Mouse (Mus musculus) heart, postnatal 0 days (tissue): Measurements from ENCODE around the gene Sf3a2. TPM values are rescaled to one million over a fixed set of nuclear protein-coding genes. Genes with fewer than 3 reads are reported as not detected.
"Not testable (repeated sequence)": the region's sequence is repeated elsewhere in the genome, so short reads cannot be mapped to it uniquely, and the experiment has no call there.

ENCODE experiments used
- ATAC-seq: fragments of 200-750 bp; cut with Nextera tagmentation; 2 replicates; pipeline ENCODE4 v1.8.0; 2017; ENCODE audit warnings: low read depth, moderate number of reproducible peaks, moderate library complexity; ENCODE audit not compliant: insufficient read depth
- DNase-seq: peaks from one replicate; pipeline ENCODE4 v3.0.0-alpha.2; 2016; ENCODE audit warnings: low spot score
- H3K27ac ChIP-seq: fragments of 300-500 bp; sonication (generic); 2 replicates; pipeline ENCODE4 v1.5.1; 2014; ENCODE audit warnings: low read depth, mild to moderate bottlenecking
- H3K27me3 ChIP-seq: fragments of 300-500 bp; sonication (generic); 2 replicates; pipeline ENCODE4 v1.6.1; 2014; ENCODE audit warnings: low read length, mixed read lengths; ENCODE audit not compliant: control insufficient read depth, insufficient read depth
- H3K36me3 ChIP-seq: fragments of 300-500 bp; sonication (generic); replicated peaks from 2 replicates; pipeline ENCODE4 v1.6.1; 2014; ENCODE audit warnings: low read length, mixed read lengths; ENCODE audit not compliant: control insufficient read depth, insufficient read depth
- H3K4me1 ChIP-seq: fragments of 300-500 bp; sonication (generic); 2 replicates; pipeline ENCODE4 v1.6.1; 2014; ENCODE audit warnings: antibody characterized with exemption; ENCODE audit not compliant: control insufficient read depth, insufficient read depth
- H3K4me2 ChIP-seq: fragments of 300-500 bp; sonication (generic); 2 replicates; pipeline ENCODE4 v1.6.1; 2014; ENCODE audit warnings: low read depth, mild to moderate bottlenecking, low read length, moderate library complexity
- H3K4me3 ChIP-seq: fragments of 300-500 bp; sonication (generic); 2 replicates; pipeline ENCODE4 v1.5.1; 2014; ENCODE audit warnings: low read depth, low read length
- H3K9ac ChIP-seq: fragments of 300-500 bp; sonication (generic); replicated peaks from 2 replicates; pipeline ENCODE4 v1.6.1; 2014; ENCODE audit warnings: low read depth, low read length, mixed read lengths
- H3K9me3 ChIP-seq: fragments of 300-500 bp; sonication (generic); replicated peaks from 2 replicates; pipeline ENCODE4 v1.6.1; 2016; ENCODE audit warnings: low read length; ENCODE audit not compliant: control insufficient read depth
- CTCF ChIP-seq: IDR thresholded peaks from 2 replicates; pipeline ENCODE4 v1.5.1; 2016; ENCODE audit warnings: antibody characterized with exemption, control low read depth, low read depth
- EP300 ChIP-seq: IDR thresholded peaks from 2 replicates; pipeline ENCODE4 v1.6.1; 2016; ENCODE audit warnings: antibody characterized with exemption, low read depth
- WGBS: fragments of 180-500 bp; shearing (Covaris S2); extraction: QIAGEN DNeasy Blood & Tissue Kit; methylation state at CpG from one replicate; pipeline ENCODE4 v1.1.7; 2014; 5-methylcytosine and 5-hydroxymethylcytosine counted together
- polyA plus RNA-seq: library from polyadenylated mRNA; unstranded; fragments of >200 nt; fragmentation: Nextera tagmentation; extraction: Ambion mirVana; gene quantifications from 2 replicates; pipeline ENCODE4 v1.2.1, GENCODE M21; 2015
- total RNA-seq: library from RNA; depleted of rRNA; stranded (reverse); fragments of >200 nt; gene quantifications from 2 replicates; pipeline ENCODE4 v1.2.3, GENCODE M21; 2014; ENCODE audit warnings: low replicate concordance

The Sf3a2 gene
- total and polyA plus RNA-seq, 2 experiments from 2014 or later: 8.8 to 25.2 TPM

DNA sequence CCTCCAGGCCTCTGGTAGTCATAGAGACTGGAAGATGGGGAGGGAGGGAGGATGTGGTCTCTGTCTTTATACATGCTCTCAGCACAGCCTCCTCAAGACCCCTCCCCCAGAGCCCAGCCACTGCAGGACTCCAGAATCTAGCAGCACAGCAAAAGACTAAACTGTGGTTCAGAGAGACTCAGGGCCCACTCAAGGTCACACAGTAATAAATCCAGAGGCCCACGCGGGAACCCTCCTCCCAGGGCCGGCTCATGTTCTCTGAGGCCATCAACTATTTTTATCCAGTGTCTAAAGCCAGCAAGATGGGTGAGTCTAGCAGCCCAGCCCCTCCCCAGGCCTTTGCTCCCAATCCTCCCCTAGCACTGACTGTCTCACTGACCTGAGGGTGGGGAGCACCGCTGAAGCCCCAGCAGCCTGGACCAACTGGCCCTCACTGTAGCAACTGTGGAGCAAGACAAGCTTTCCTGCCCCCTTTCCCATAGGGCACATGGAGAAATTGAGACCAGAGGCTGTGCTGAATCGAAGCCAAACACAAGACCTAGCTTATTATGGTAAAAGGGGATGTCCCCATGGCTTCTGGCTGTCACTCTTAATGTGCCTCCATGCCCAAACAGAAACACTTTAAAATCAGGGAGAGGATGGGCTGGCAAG is 14.5 kb downstream of the Sf3a2 start:
- WGBS: 36% methylated on average over 5 of the region's 5 CpGs
- H3K9me3 ChIP-seq: no peaks in the 10 kb centered on the region
- TF ChIP-seq CTCF: no peak
- TF ChIP-seq EP300: no peak
- no peak overlapping the region for H3K4me2 ChIP-seq
- peak overlapping the region; percentile 36; the same call in 1 of the 2 replicates for H3K9ac ChIP-seq
- 0 out of 2 replicates have a peak, but pooled peaks cover 25% of the 10 kb centered on the region for H3K4me1 ChIP-seq
- no peaks in the 10 kb centered on the region for H3K36me3 ChIP-seq
- H3K27ac ChIP-seq: no peak overlapping the region
- no peaks in the 10 kb centered on the region for H3K27me3 ChIP-seq
- ATAC-seq: no peak
- no peak overlapping the region for H3K4me3 ChIP-seq
- no peak for DNase-seq

DNA sequence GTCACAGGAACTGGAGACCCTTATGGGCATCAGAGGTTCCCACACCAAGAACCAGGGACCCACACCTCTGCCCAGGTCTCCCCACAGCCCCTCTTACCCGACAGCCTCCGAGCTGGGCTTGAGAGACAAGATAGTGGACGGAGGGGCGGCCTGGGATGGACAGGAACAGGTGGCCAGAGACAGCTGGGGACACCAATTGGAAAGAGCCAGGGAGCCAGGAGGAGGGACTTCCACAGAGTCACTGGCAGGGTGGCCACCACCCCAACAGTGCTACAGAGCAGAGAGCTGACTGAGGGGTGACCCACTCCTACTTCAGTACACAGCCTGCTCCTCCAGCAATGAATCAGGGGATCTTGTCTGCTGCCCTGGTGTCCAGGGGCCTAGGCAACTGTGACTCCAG is 15.4 kb downstream of the Sf3a2 start, which contains the start of gene Jsrp1:
Gene Jsrp1, minus strand, starts transcription at position 133 of the 400 bp plus-strand sequence.
- 82% methylated on average over 4 of the region's 4 CpGs for WGBS
- DNase-seq (no peak), ATAC-seq (no peak)
- 0 out of 2 replicates have a peak, but pooled peaks cover 19% of the 10 kb centered on the region for H3K4me1 ChIP-seq
- no peak within 1 kb of the TSS for H3K27ac ChIP-seq
- H3K4me2 ChIP-seq: no peak within 1 kb of the TSS
- no peak for TF ChIP-seq CTCF
- H3K27me3 ChIP-seq: no peaks in the 10 kb centered on the region
- H3K36me3 ChIP-seq: no peaks in the 10 kb centered on the region
- no peak within 1 kb of the TSS for H3K4me3 ChIP-seq
- H3K9me3 ChIP-seq: no peaks in the 10 kb centered on the region
- H3K9ac ChIP-seq: peak within 1 kb of the TSS; percentile 36; the same call in 1 of the 2 replicates

DNA sequence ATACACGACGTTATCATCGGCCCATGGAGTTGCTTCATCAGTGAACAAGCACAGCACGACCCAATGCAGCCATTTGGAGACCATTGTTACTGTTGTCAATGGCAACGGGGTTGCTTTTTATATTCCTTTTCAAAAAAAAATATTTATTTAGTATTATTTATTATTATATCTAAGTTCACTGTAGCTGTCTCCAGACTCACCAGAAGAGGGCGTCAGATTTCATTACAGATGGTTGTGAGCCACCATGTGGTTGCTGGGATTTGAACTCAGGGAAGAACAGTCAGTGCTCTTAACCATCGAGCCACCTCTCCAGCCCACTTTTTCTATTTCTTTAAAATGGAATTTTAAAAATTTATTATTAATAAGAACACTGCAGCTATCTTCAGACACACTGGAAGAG is 16.8 kb downstream of the Sf3a2 start:
- ATAC-seq (no peak), DNase-seq (no peak)
- Histone ChIP-seq H3K4me2 (no peak overlapping the region), H3K36me3 (no peaks in the 10 kb centered on the region), H3K27ac (no peak overlapping the region), H3K9ac (no peak overlapping the region), H3K4me3 (no peak overlapping the region), H3K4me1 (0 out of 2 replicates have a peak, but pooled peaks cover 8% of the 10 kb centered on the region), H3K27me3 (no peaks in the 10 kb centered on the region), H3K9me3 (no peaks in the 10 kb centered on the region)
- no peak for TF ChIP-seq EP300
- TF ChIP-seq CTCF: 0 out of 2 replicates have a peak, but pooled peaks have one; percentile 5
- 56% methylated on average over 7 of the region's 7 CpGs for WGBS

DNA sequence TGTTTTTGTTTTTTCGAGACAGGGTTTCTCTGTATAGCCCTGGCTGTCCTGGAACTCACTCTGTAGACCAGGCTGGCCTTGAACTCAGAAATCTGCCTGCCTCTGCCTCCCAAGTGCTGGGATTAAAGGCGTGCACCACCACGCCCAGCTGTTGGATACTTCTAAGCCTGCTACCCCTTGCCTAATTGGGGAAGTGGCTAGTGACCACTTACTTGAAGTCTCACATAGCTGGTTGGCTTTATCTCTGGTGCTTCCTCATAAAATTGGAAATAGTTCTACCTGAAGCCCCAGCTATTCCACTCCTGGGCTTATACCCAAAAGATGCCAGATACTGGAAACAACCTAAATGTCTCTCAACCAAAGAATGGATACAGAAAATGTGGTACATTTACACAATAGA is 18.3 kb downstream of the Sf3a2 start:
- H3K9ac ChIP-seq, H3K4me1 ChIP-seq, H3K4me3 ChIP-seq, DNase-seq, H3K4me2 ChIP-seq, H3K27ac ChIP-seq, H3K36me3 ChIP-seq, H3K9me3 ChIP-seq, H3K27me3 ChIP-seq, ATAC-seq: not testable (repeated sequence)
- 88% methylated on average over 3 of the region's 3 CpGs for WGBS

DNA sequence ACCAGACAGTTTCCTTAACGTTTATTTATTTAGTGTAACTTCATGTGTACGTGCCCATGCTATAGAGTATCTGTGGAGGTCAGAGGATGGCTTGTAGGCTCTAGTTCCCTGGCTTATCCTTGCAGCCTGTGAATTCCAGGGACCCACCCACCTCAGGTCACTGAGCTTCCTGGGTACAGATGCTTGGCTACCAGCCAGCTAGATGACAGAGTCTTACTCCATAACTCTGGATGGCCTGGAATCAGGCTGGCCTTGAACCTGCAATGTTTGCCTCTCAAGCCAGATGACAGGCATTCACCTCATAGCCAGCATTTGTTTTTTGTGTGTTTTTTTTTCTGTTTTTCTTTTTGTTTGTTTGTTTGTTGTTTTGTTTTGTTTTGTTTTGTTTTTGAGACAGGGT is 19.2 kb downstream of the Sf3a2 start:
- TF ChIP-seq CTCF (no peak), EP300 (no peak)
- no peak overlapping the region for H3K9ac ChIP-seq
- ATAC-seq (no peak), DNase-seq (no peak)
- no peaks in the 10 kb centered on the region for H3K36me3 ChIP-seq
- H3K9me3 ChIP-seq: no peaks in the 10 kb centered on the region
- H3K4me3 ChIP-seq: no peak overlapping the region
- no peaks in the 10 kb centered on the region for H3K4me1 ChIP-seq
- no peak overlapping the region for H3K4me2 ChIP-seq
- H3K27ac ChIP-seq: no peak overlapping the region
- no peaks in the 10 kb centered on the region for H3K27me3 ChIP-seq
- 71% methylated on average over 2 of the region's 2 CpGs for WGBS

DNA sequence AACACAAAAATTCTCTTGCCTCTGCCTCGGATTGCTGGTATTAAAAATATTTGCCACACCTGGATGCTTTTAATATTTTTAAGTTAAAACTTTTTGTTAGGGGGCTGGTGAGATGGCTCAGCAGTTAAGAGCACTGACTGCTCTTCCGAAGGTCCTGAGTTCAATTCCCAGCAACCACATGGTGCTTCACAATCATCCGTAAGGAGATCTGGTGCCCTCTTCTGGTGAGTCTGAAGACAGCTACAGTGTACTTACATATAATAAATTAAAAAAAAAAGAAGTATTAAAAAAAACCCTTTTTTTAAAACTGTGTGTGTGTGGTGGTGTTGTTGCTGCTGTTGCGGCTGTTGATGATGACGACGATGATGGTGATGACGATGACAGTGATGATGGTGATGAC is 20.0 kb downstream of the Sf3a2 start:
- peak; percentile 25 for TF ChIP-seq CTCF
- ATAC-seq, H3K9me3 ChIP-seq, H3K4me3 ChIP-seq, H3K27me3 ChIP-seq, H3K9ac ChIP-seq, DNase-seq, H3K36me3 ChIP-seq, H3K4me1 ChIP-seq, H3K27ac ChIP-seq, H3K4me2 ChIP-seq: not testable (repeated sequence)
- 83% methylated on average over 7 of the region's 7 CpGs for WGBS
